Mouse (Mus musculus) kidney, embryonic 16.5 days (tissue): Measurements from ENCODE around the gene Snx19. TPM values are rescaled to one million over a fixed set of nuclear protein-coding genes. Genes with fewer than 3 reads are reported as not detected.

Source experiments
- ATAC-seq: fragments of 200-750 bp; cut with Nextera tagmentation; 2 replicates; pipeline ENCODE4 v1.8.0; 2017; ENCODE audit warnings: moderate TSS enrichment; ENCODE audit not compliant: low FRiP score, low TSS enrichment
- H3K27ac ChIP-seq: fragments of 300-500 bp; sonication (generic); 2 replicates; pipeline ENCODE4 v1.5.1; 2014; ENCODE audit warnings: low read length
- H3K27me3 ChIP-seq: fragments of 300-500 bp; sonication (generic); 2 replicates; pipeline ENCODE4 v1.6.1; 2014; ENCODE audit warnings: low read length, control low read depth, mixed read lengths; ENCODE audit not compliant: insufficient read depth
- H3K36me3 ChIP-seq: fragments of 300-500 bp; sonication (generic); 2 replicates; pipeline ENCODE4 v1.6.1; 2014; ENCODE audit warnings: low read length, control low read depth, mixed read lengths; ENCODE audit not compliant: insufficient read depth
- H3K4me1 ChIP-seq: fragments of 300-500 bp; sonication (generic); 2 replicates; pipeline ENCODE4 v1.6.1; 2014; ENCODE audit warnings: low read length, control low read depth, mixed read lengths; ENCODE audit not compliant: insufficient read depth
- H3K4me2 ChIP-seq: fragments of 300-500 bp; sonication (generic); replicated peaks from 2 replicates; pipeline ENCODE4 v1.6.1; 2014; ENCODE audit warnings: low read depth, low read length
- H3K4me3 ChIP-seq: fragments of 300-500 bp; sonication (generic); 2 replicates; pipeline ENCODE4 v1.5.1; 2014; ENCODE audit warnings: mild to moderate bottlenecking, low read length
- H3K9ac ChIP-seq: fragments of 300-500 bp; sonication (generic); replicated peaks from 2 replicates; pipeline ENCODE4 v1.6.1; 2014; ENCODE audit warnings: low read length
- H3K9me3 ChIP-seq: fragments of 300-500 bp; sonication (generic); 2 replicates; pipeline ENCODE4 v1.6.1; 2016; ENCODE audit warnings: low read length, control low read depth
- WGBS: fragments of 180-500 bp; shearing (Covaris S2); extraction: QIAGEN DNeasy Blood & Tissue Kit; methylation state at CpG from one replicate; pipeline ENCODE4 v1.1.7; 2014; 5-methylcytosine and 5-hydroxymethylcytosine counted together
- polyA plus RNA-seq: library from polyadenylated mRNA; unstranded; fragments of >200 nt; fragmentation: Nextera tagmentation; extraction: Ambion mirVana; gene quantifications from 2 replicates; pipeline ENCODE4 v1.2.1, GENCODE M21; 2015

Snx19 gene
- polyA plus RNA-seq, 1 experiment from 2014 or later: 22.1 TPM

DNA sequence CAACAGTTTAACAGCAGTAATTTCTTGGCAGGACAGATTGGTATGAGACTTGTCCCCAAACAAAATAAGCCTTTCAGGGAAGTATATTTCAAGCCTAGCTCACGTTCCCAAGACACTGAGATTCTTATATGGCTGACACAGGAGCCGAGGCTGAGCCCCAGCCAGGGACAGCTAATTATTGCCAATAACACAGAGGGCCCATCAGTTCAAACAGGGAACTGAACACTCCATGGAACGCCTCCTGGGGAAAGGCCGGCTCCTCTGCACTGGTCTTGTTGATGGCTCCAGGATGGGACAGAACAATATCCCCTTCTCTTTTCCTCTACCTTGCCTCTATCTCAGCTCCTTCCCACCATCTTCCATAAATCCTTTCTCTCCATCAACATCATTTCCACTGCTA, 53.1 kb downstream of the Snx19 start:
- no peaks in the 10 kb centered on the region for H3K36me3 ChIP-seq
- no peak overlapping the region for H3K4me3 ChIP-seq
- H3K9me3 ChIP-seq: no peaks in the 10 kb centered on the region
- no peak overlapping the region for H3K27ac ChIP-seq
- no peak for ATAC-seq
- H3K9ac ChIP-seq: no peak overlapping the region
- WGBS: 51% methylated on average over 4 of the region's 4 CpGs
- H3K4me2 ChIP-seq: no peak overlapping the region
- H3K4me1 ChIP-seq: no peaks in the 10 kb centered on the region
- H3K27me3 ChIP-seq: no peaks in the 10 kb centered on the region

DNA sequence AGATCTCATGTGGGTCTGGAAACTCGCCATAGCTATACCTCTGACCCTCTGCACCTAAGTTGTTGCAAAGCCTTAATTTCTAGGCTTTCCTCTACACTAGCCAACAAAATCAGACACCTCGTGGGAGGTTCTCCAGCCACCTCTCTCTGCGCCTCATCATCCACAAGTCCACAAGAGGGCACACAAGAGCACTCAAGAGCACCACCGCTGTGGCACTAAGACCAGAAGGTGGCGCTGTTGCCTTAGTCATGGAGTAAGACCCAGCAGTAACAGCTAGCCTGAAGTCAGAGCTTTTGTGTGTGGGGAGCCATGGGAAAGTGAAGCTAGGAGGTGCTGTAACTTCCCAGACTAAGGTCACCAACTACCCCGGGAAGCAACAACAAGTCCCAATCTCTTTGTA, 53.6 kb downstream of the Snx19 start:
- ATAC-seq: peak; percentile 86
- no peaks in the 10 kb centered on the region for H3K9me3 ChIP-seq
- WGBS: under 1% methylated on average over 6 of the region's 6 CpGs

GRCm38 (mm10) chr9:30482116-30482515, 55.2 kb downstream of the Snx19 start:
- Histone ChIP-seq H3K27me3 (no peaks in the 10 kb centered on the region), H3K4me3 (no peak overlapping the region), H3K9ac (no peak overlapping the region), H3K27ac (no peak overlapping the region), H3K9me3 (no peaks in the 10 kb centered on the region), H3K36me3 (no peaks in the 10 kb centered on the region), H3K4me2 (no peak overlapping the region), H3K4me1 (no peaks in the 10 kb centered on the region)
- 94% methylated on average over 4 of the region's 4 CpGs for WGBS
- ATAC-seq: no peak

More for the DNA sequence above, 53.6 kb downstream of the Snx19 start:
- H3K27me3 ChIP-seq: no peaks in the 10 kb centered on the region
- no peak overlapping the region for H3K27ac ChIP-seq
- H3K36me3 ChIP-seq: no peaks in the 10 kb centered on the region
- no peak overlapping the region for H3K4me2 ChIP-seq
- H3K4me3 ChIP-seq: no peak overlapping the region
- H3K9ac ChIP-seq: no peak overlapping the region
- no peaks in the 10 kb centered on the region for H3K4me1 ChIP-seq

GRCm38 (mm10) chr9:30484183-30484582, 57.3 kb downstream of the Snx19 start:
- no peak overlapping the region for H3K27ac ChIP-seq
- no peak overlapping the region for H3K9ac ChIP-seq
- ATAC-seq: no peak
- WGBS: 89% methylated on average over 3 of the region's 3 CpGs
- no peak overlapping the region for H3K4me2 ChIP-seq
- H3K36me3 ChIP-seq: no peaks in the 10 kb centered on the region
- no peaks in the 10 kb centered on the region for H3K9me3 ChIP-seq
- no peak overlapping the region for H3K4me3 ChIP-seq
- no peaks in the 10 kb centered on the region for H3K4me1 ChIP-seq
- no peaks in the 10 kb centered on the region for H3K27me3 ChIP-seq

- Histone ChIP-seq H3K4me2 (no peak overlapping the region), H3K27ac (no peak overlapping the region), H3K9ac (no peak overlapping the region), H3K9me3 (no peaks in the 10 kb centered on the region), H3K4me3 (no peak overlapping the region), H3K36me3 (no peaks in the 10 kb centered on the region), H3K27me3 (no peaks in the 10 kb centered on the region), H3K4me1 (no peaks in the 10 kb centered on the region)
- no peak for ATAC-seq
- WGBS: 93% methylated on average over 2 of the region's 2 CpGs
Observed at GRCm38 (mm10) chr9:30485161-30485560, 58.3 kb downstream of the Snx19 start.

- ATAC-seq: no peak
- no peaks in the 10 kb centered on the region for H3K36me3 ChIP-seq
- H3K9me3 ChIP-seq: no peaks in the 10 kb centered on the region
- H3K4me3 ChIP-seq: no peak overlapping the region
- no peak overlapping the region for H3K27ac ChIP-seq
- H3K4me2 ChIP-seq: no peak overlapping the region
- H3K4me1 ChIP-seq: no peaks in the 10 kb centered on the region
- WGBS: 84% methylated on average over 1 of the region's 1 CpGs
- H3K9ac ChIP-seq: no peak overlapping the region
- H3K27me3 ChIP-seq: no peaks in the 10 kb centered on the region
Observed at GRCm38 (mm10) chr9:30488384-30488783, 61.5 kb downstream of the Snx19 start.

DNA sequence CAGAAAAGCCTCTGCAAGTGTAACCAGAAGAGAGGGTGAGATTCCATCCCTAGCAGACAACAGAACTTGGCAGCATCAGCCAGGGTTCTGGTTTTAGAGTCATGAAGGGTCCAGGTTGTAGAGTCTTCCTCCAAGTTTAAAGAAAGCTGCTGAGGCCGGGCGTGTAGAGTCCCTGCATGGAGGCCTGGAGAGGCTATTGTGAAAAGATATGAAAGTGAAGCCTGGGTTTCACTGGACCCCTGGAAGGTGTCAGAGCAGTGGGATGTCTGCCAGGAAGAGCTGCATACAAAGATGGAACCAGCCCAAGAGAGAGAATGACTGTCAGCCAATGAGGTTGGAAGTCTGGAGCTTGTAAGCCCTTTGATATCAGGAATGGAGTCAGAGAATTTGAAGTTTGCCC, 67.5 kb downstream of the Snx19 start:
- WGBS: 88% methylated on average over 2 of the region's 2 CpGs
- Histone ChIP-seq H3K9ac (no peak overlapping the region), H3K27me3 (no peaks in the 10 kb centered on the region), H3K36me3 (no peaks in the 10 kb centered on the region), H3K9me3 (no peaks in the 10 kb centered on the region), H3K27ac (no peak overlapping the region), H3K4me2 (no peak overlapping the region), H3K4me1 (no peaks in the 10 kb centered on the region), H3K4me3 (no peak overlapping the region)
- ATAC-seq: no peak

GRCm38 (mm10) chr9:30508966-30509365, 82.1 kb downstream of the Snx19 start:
- H3K4me3 ChIP-seq: no peak overlapping the region
- H3K27ac ChIP-seq: no peak overlapping the region
- ATAC-seq: no peak
- no peak overlapping the region for H3K9ac ChIP-seq
- no peak overlapping the region for H3K4me2 ChIP-seq
- no peaks in the 10 kb centered on the region for H3K27me3 ChIP-seq
- peaks cover 3% of the 10 kb centered on the region; the same call in 1 of the 2 replicates for H3K9me3 ChIP-seq
- H3K4me1 ChIP-seq: no peaks in the 10 kb centered on the region
- 74% methylated on average over 5 of the region's 5 CpGs for WGBS
- no peaks in the 10 kb centered on the region for H3K36me3 ChIP-seq

DNA sequence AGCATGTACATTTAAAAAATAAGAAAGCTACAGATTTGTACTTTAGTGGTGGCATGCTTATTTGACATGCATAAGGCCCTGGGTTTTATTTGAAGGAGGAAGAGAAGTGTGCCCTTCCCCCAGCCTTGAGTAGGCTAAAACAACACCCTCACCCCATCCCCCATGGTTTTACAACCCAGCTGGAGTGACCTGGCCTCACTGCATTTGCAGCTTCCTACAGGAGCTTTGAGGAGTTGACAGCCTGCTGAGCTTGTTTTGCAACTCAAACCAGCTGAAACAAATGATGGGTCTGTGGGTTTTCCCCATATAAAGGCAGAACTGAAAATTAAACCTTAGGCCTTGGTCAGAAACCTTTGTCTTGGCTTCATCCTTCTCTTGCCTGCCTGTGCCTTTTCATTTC, 89.0 kb downstream of the Snx19 start:
- H3K9ac ChIP-seq: no peak overlapping the region
- peaks cover 3% of the 10 kb centered on the region; the same call in 1 of the 2 replicates for H3K9me3 ChIP-seq
- ATAC-seq: no peak
- H3K27me3 ChIP-seq: no peaks in the 10 kb centered on the region
- H3K4me2 ChIP-seq: no peak overlapping the region
- no peaks in the 10 kb centered on the region for H3K36me3 ChIP-seq
- no peak overlapping the region for H3K4me3 ChIP-seq
- 0 out of 2 replicates have a peak, but pooled peaks cover 1% of the 10 kb centered on the region for H3K4me1 ChIP-seq
- no peak overlapping the region for H3K27ac ChIP-seq
